Mouse (Mus musculus) cerebellum, adult 2 months (tissue): ENCODE data around the gene Ttyh3.

Experiments
- CTCF ChIP-seq: fragments of 200-500 bp; IDR thresholded peaks from 2 replicates; pipeline ENCODE4 v1.5.1; 2011; ENCODE audit warnings: low read depth, mild to moderate bottlenecking, control low read depth, low read length, moderate library complexity, borderline replicate concordance; ENCODE audit not compliant: insufficient read depth
- POLR2A ChIP-seq: fragments of 200-500 bp; IDR thresholded peaks from 2 replicates; pipeline ENCODE4 v1.6.1; 2011; ENCODE audit warnings: low read length, control low read depth, borderline replicate concordance; ENCODE audit not compliant: insufficient read depth

- TF ChIP-seq CTCF (no peak), POLR2A (no peak)
Observed at GRCm38 (mm10) chr5:140641254-140641928, 7.4 kb downstream of the Ttyh3 start.
